Mouse (Mus musculus): ENCODE measurements around the gene Prtg. TPM values are rescaled to one million over a fixed set of nuclear protein-coding genes. Genes with fewer than 3 reads are reported as not detected.

Prtg gene
- polyA plus RNA-seq, 1 experiment from 2014 or later = 1.1 TPM

DNA sequence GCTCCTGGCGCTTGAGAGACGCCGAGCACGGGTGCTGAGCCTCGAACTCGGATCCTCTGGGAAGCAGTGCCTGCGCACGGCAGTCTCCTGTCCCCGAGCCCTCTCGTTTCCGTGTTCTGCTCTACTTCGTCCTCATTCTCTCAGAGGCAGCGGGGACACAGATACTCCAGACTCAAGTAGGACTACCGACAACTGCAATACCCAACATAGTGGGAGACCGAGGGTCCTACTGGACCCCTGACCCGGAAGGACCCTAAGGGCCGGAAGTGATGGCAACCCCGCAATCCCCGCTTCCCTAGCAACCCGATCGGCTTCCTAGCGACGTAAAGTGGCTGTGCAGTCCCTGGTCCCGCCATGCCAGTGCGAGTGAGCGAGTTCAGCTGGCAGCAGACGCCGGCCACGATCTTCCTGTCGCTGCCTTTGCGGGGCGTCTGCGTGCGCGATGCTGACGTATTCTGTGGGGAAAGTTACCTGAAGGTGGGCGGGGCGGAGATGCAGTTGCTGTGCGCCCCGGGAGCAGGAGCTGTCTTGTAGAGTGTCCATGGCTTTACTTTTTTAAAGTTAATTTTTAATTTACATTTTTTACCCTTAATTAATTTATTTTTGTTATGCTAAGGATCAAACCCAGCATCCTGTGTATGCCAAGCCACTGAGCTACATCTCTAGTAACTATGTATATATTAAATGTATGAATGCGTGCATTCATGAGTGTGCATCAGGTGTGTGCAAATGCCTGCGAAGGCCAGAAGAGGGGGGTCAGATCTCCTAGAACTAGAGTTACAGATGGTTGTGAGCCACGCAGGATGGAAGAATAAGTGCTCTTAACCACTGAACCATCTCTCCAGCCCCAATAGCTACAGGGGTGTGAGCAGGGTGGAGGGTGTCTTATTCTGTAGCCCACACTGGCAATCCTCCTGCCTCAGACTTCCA is 152.1 kb downstream of the Prtg start, which contains the start of the genes Dyx1c1 and Gm44503:
Dyx1c1 (plus strand) TSS at position 265 of the 930 bp plus-strand sequence.
Gm44503 (plus strand) TSS at position 332 of the 930 bp plus-strand sequence.
- H3K4me3 ChIP-seq (ENCODE audit: control insufficient read depth in 1 of 2, insufficient read depth in 1 of 2, low read depth in 1 of 2, low read length in 2 of 2) = peak within 1 kb of the TSS; percentile 56 to 87
- no peaks in the 10 kb centered on the region for H3K36me3 ChIP-seq (ENCODE audit: control insufficient read depth, insufficient read depth, low read length)
- peak within 1 kb of the TSS; percentile 63 for H3K9ac ChIP-seq (ENCODE audit: low read length)
- no peaks in the 10 kb centered on the region for H3K27me3 ChIP-seq (ENCODE audit: control insufficient read depth, insufficient read depth, low read length)
- H3K4me1 ChIP-seq (ENCODE audit: control insufficient read depth in 2 of 2, insufficient read depth in 2 of 2, low read length in 2 of 2) = peaks cover 0 to 4% of the 10 kb centered on the region in 2 experiments; a peak in 1 of 4 replicates
- WGBS = 1% methylated on average over 43 of the region's 43 CpGs
- peak; percentile 57 for ATAC-seq (ENCODE audit: insufficient number of reproducible peaks, insufficient read depth, low FRiP score, low read depth)
- H3K4me2 ChIP-seq (ENCODE audit: low read length) = peak within 1 kb of the TSS; percentile 67
- H3K27ac ChIP-seq (replicated peaks in 1 of 2; ENCODE audit: control insufficient read depth in 1 of 2, insufficient read depth in 1 of 2, low read depth in 2 of 2, low read length in 2 of 2) = 0 out of 4 replicates have a peak within 1 kb of the TSS, but pooled peaks of 1 of the 2 experiments have one; percentile 14
- no peaks in the 10 kb centered on the region for H3K9me3 ChIP-seq (ENCODE audit: control insufficient read depth, low read length)

DNA sequence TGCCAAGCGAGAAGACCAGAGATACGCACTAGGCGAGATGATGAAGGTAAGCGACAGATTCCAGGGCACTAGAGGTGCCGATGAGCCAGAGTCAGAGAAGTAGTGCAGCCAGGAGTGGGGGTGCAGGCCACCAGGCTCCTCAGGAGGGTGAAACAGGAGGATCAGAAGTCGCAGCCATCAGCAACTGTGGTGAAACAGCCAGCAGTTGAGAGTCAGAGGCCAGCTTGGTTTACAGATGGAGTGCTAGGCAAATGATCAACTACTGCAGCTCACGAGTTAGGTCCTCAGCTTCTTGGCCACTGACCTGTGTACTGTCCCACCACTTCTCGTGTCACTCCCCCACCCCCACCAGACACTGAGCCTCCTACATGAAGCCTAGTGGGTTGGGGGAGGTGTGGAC is 154.7 kb downstream of the Prtg start:
- Histone ChIP-seq H3K4me3 (ENCODE audit: control insufficient read depth in 1 of 2, insufficient read depth in 1 of 2, low read depth in 1 of 2, low read length in 2 of 2) (no peak overlapping the region), H3K36me3 (ENCODE audit: control insufficient read depth, insufficient read depth, low read length) (no peaks in the 10 kb centered on the region), H3K9ac (ENCODE audit: low read length) (no peak overlapping the region), H3K27me3 (ENCODE audit: control insufficient read depth, insufficient read depth, low read length) (no peaks in the 10 kb centered on the region), H3K4me1 (ENCODE audit: control insufficient read depth in 2 of 2, insufficient read depth in 2 of 2, low read length in 2 of 2) (peaks cover 0 to 4% of the 10 kb centered on the region in 2 experiments; a peak in 1 of 4 replicates), H3K27ac (replicated peaks in 1 of 2; ENCODE audit: control insufficient read depth in 1 of 2, insufficient read depth in 1 of 2, low read depth in 2 of 2, low read length in 2 of 2) (no peak overlapping the region), H3K9me3 (ENCODE audit: control insufficient read depth, low read length) (no peaks in the 10 kb centered on the region), H3K4me2 (ENCODE audit: low read length) (no peak overlapping the region)
- 60% methylated on average over 8 of the region's 8 CpGs for WGBS
- ATAC-seq (ENCODE audit: insufficient number of reproducible peaks, insufficient read depth, low FRiP score, low read depth) = no peak

DNA sequence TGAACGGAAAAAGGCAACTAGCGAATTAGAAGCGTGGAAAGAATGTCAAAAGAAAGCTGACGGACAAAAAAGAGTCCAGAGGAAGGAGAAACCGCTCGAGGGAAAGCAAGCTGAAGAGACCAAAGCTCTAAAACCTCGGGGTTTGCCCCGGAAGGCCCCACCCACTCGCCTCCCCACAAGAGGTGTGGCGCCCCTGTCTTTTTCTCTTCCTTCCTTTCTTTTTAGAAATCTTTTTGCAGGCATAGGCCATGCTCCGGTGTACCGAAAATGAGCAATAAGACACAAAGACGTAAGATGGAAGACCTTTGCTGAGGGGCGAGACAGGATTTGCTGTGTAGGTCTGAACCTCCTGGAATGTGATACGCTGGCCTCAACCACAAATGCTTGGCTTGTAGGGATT is 155.3 kb downstream of the Prtg start:
- Histone ChIP-seq H3K4me1 (ENCODE audit: control insufficient read depth in 2 of 2, insufficient read depth in 2 of 2, low read length in 2 of 2) (peaks cover 0 to 4% of the 10 kb centered on the region in 2 experiments; a peak in 1 of 4 replicates), H3K27me3 (ENCODE audit: control insufficient read depth, insufficient read depth, low read length) (no peaks in the 10 kb centered on the region), H3K36me3 (ENCODE audit: control insufficient read depth, insufficient read depth, low read length) (no peaks in the 10 kb centered on the region), H3K27ac (replicated peaks in 1 of 2; ENCODE audit: control insufficient read depth in 1 of 2, insufficient read depth in 1 of 2, low read depth in 2 of 2, low read length in 2 of 2) (no peak overlapping the region), H3K4me3 (ENCODE audit: control insufficient read depth in 1 of 2, insufficient read depth in 1 of 2, low read depth in 1 of 2, low read length in 2 of 2) (no peak overlapping the region), H3K4me2 (ENCODE audit: low read length) (no peak overlapping the region), H3K9me3 (ENCODE audit: control insufficient read depth, low read length) (no peaks in the 10 kb centered on the region), H3K9ac (ENCODE audit: low read length) (no peak overlapping the region)
- 72% methylated on average over 15 of the region's 15 CpGs for WGBS
- no peak for ATAC-seq (ENCODE audit: insufficient number of reproducible peaks, insufficient read depth, low FRiP score, low read depth)

Other genes with a start within 250 kb of the Prtg start
- gene Nedd4, start 144.5 kb upstream of the Prtg start, polyA plus RNA-seq (2014; fragmentation: Nextera tagmentation; extraction: Ambion mirVana) = 612 and 625 TPM in 2 replicates
- 2.9 and 3.2 TPM in 2 replicates for gene Pygo1, start 118.8 kb downstream of the Prtg start, polyA plus RNA-seq (2014; fragmentation: Nextera tagmentation; extraction: Ambion mirVana)
- 0.74 and 0.78 TPM in 2 replicates for gene Dyx1c1, start 151.9 kb downstream of the Prtg start, polyA plus RNA-seq (2014; fragmentation: Nextera tagmentation; extraction: Ambion mirVana)
- not detected in 2 replicates for gene Gm44503, start 152.0 kb downstream of the Prtg start, polyA plus RNA-seq (2014; fragmentation: Nextera tagmentation; extraction: Ambion mirVana)
- gene Ccpg1os, start 178.5 kb downstream of the Prtg start, polyA plus RNA-seq (2014; fragmentation: Nextera tagmentation; extraction: Ambion mirVana) = 15.5 and 19.1 TPM in 2 replicates
- 29.8 and 31.3 TPM in 2 replicates for gene Ccpg1, start 178.6 kb downstream of the Prtg start, polyA plus RNA-seq (2014; fragmentation: Nextera tagmentation; extraction: Ambion mirVana)
- 7.2 and 9.4 TPM in 2 replicates for gene Pigb, start 233.5 kb downstream of the Prtg start, polyA plus RNA-seq (2014; fragmentation: Nextera tagmentation; extraction: Ambion mirVana)
- gene Rab27a, start 238.0 kb downstream of the Prtg start, polyA plus RNA-seq (2014; fragmentation: Nextera tagmentation; extraction: Ambion mirVana) = 1.4 and 1.6 TPM in 2 replicates